Mouse (Mus musculus): Measurements from ENCODE around the gene 1700016D06Rik. TPM values are rescaled to one million over a fixed set of nuclear protein-coding genes. Genes with fewer than 3 reads are reported as not detected.

Gene 1700016D06Rik
- not detected in 2 replicates for polyA plus RNA-seq (2014; fragmentation: Nextera tagmentation; extraction: Ambion mirVana)

GRCm38 (mm10) chr8:11701033-11701362 lies at the start of gene 1700016D06Rik:
TSS of gene 1700016D06Rik (minus strand) at chr8:11701063.
- 0 out of 2 replicates have a peak, but pooled peaks cover 3% of the 10 kb centered on the region for H3K4me1 ChIP-seq (ENCODE audit: control insufficient read depth, insufficient read depth, low read length)
- H3K27me3 ChIP-seq (ENCODE audit: control insufficient read depth, insufficient read depth, low read length) = 0 out of 2 replicates have a peak, but pooled peaks cover 2% of the 10 kb centered on the region
- no peaks in the 10 kb centered on the region for H3K9me3 ChIP-seq (ENCODE audit: control insufficient read depth, low read length)
- no peaks in the 10 kb centered on the region for H3K36me3 ChIP-seq (ENCODE audit: control insufficient read depth, insufficient read depth, low read length)
- no peak for ATAC-seq (ENCODE audit: insufficient read depth, low FRiP score, low TSS enrichment)
- H3K9ac ChIP-seq (ENCODE audit: low read length) = no peak within 1 kb of the TSS
- H3K4me3 ChIP-seq (ENCODE audit: low read depth, low read length) = no peak within 1 kb of the TSS
- WGBS = 69% methylated on average over 6 of the region's 6 CpGs
- peak within 1 kb of the TSS; percentile 35; the same call in 1 of the 2 replicates for H3K4me2 ChIP-seq (ENCODE audit: low read depth)
- DNase-seq (ENCODE audit: low spot score) = no peak
- no peak within 1 kb of the TSS for H3K27ac ChIP-seq (ENCODE audit: low read depth, low read length)

DNA sequence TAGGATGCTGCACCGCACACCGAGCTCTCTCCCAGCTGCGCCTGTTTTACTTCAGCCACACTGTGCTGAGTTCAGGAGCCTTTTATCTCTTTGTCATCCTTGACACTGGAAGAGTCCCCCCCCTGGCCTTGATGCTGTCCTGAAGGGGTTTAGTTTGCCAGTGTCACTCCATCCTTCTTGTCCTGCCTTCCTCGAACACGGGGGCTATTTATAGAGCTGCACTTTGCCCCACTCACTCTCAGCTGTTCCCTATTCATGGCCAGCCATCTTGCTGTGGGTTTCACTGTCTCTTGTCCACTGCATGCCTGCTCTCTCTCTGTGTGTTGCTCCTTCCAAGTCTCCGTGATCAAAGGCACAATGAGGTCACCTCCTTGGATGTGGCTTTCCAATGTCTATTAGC lies 48.6 kb upstream of the 1700016D06Rik start:
- Histone ChIP-seq H3K4me1 (ENCODE audit: control insufficient read depth, insufficient read depth, low read length) (no peaks in the 10 kb centered on the region), H3K27ac (ENCODE audit: low read depth, low read length) (no peak overlapping the region), H3K4me3 (ENCODE audit: low read depth, low read length) (no peak overlapping the region), H3K9me3 (ENCODE audit: control insufficient read depth, low read length) (no peaks in the 10 kb centered on the region), H3K9ac (ENCODE audit: low read length) (no peak overlapping the region), H3K36me3 (ENCODE audit: control insufficient read depth, insufficient read depth, low read length) (no peaks in the 10 kb centered on the region), H3K27me3 (ENCODE audit: control insufficient read depth, insufficient read depth, low read length) (no peaks in the 10 kb centered on the region), H3K4me2 (ENCODE audit: low read depth) (no peak overlapping the region)
- DNase-seq (ENCODE audit: low spot score) (no peak), ATAC-seq (ENCODE audit: insufficient read depth, low FRiP score, low TSS enrichment) (no peak)
- 80% methylated on average over 6 of the region's 6 CpGs for WGBS

DNA sequence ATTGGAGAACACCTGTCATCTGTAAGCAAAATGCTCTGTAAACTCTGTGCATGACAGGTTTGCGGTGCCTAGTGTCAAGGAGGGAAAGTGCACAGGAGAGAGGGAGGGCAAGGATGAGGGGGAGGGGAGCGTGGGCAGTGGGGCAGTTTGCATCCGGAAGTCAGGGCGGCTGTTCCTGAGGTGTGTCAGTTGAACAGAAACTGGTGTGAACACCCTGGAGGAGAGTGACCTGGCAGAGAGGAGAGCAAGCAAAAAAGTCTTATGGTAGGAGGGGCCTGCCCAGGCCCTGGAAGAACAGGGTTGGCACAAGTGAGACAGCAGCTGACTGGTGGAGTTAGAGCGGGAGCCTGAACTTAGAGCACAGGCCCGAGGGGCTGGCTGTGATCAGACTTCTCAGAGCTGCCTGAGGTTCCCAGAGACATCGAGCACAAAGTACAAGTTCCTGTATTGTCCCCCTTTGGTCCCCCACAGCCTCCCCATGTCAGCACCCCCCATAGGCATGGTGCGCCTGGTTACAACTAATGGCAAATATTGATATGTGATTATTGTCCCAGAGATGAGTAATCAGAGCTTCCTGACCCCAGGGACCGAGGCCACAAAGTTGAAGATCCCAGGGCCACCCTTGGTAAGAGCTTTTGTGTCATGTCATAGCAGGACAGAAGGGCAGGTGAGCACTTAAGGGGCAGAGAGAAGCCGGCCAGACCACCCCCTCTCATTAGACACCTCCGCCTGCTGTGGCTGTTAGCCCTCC lies 46.2 kb upstream of the 1700016D06Rik start:
- H3K4me2 ChIP-seq (ENCODE audit: low read depth) = no peak overlapping the region
- H3K4me1 ChIP-seq (ENCODE audit: control insufficient read depth, insufficient read depth, low read length) = no peaks in the 10 kb centered on the region
- no peaks in the 10 kb centered on the region for H3K27me3 ChIP-seq (ENCODE audit: control insufficient read depth, insufficient read depth, low read length)
- DNase-seq (ENCODE audit: low spot score) (no peak), ATAC-seq (ENCODE audit: insufficient read depth, low FRiP score, low TSS enrichment) (no peak)
- no peaks in the 10 kb centered on the region for H3K36me3 ChIP-seq (ENCODE audit: control insufficient read depth, insufficient read depth, low read length)
- H3K9ac ChIP-seq (ENCODE audit: low read length) = no peak overlapping the region
- H3K9me3 ChIP-seq (ENCODE audit: control insufficient read depth, low read length) = no peaks in the 10 kb centered on the region
- 84% methylated on average over 11 of the region's 11 CpGs for WGBS
- no peak overlapping the region for H3K27ac ChIP-seq (ENCODE audit: low read depth, low read length)
- H3K4me3 ChIP-seq (ENCODE audit: low read depth, low read length) = no peak overlapping the region

GRCm38 (mm10) chr8:11743580-11743979 lies 42.7 kb upstream of the 1700016D06Rik start:
- no peak for DNase-seq (ENCODE audit: low spot score)
- H3K27me3 ChIP-seq (ENCODE audit: control insufficient read depth, insufficient read depth, low read length) = no peaks in the 10 kb centered on the region
- ATAC-seq (ENCODE audit: insufficient read depth, low FRiP score, low TSS enrichment) = no peak
- H3K4me2 ChIP-seq (ENCODE audit: low read depth) = no peak overlapping the region
- no peaks in the 10 kb centered on the region for H3K9me3 ChIP-seq (ENCODE audit: control insufficient read depth, low read length)
- no peaks in the 10 kb centered on the region for H3K4me1 ChIP-seq (ENCODE audit: control insufficient read depth, insufficient read depth, low read length)
- WGBS = 77% methylated on average over 10 of the region's 10 CpGs
- H3K9ac ChIP-seq (ENCODE audit: low read length) = no peak overlapping the region
- H3K36me3 ChIP-seq (ENCODE audit: control insufficient read depth, insufficient read depth, low read length) = peaks cover 2% of the 10 kb centered on the region; the same call in 1 of the 2 replicates
- no peak overlapping the region for H3K27ac ChIP-seq (ENCODE audit: low read depth, low read length)
- H3K4me3 ChIP-seq (ENCODE audit: low read depth, low read length) = no peak overlapping the region

GRCm38 (mm10) chr8:11740857-11741256 lies 40.0 kb upstream of the 1700016D06Rik start:
- DNase-seq (ENCODE audit: low spot score) = no peak
- Histone ChIP-seq H3K4me2 (ENCODE audit: low read depth) (no peak overlapping the region), H3K27me3 (ENCODE audit: control insufficient read depth, insufficient read depth, low read length) (no peaks in the 10 kb centered on the region), H3K4me3 (ENCODE audit: low read depth, low read length) (no peak overlapping the region), H3K27ac (ENCODE audit: low read depth, low read length) (no peak overlapping the region), H3K9me3 (ENCODE audit: control insufficient read depth, low read length) (no peaks in the 10 kb centered on the region), H3K9ac (ENCODE audit: low read length) (no peak overlapping the region), H3K36me3 (ENCODE audit: control insufficient read depth, insufficient read depth, low read length) (peaks cover 2% of the 10 kb centered on the region), H3K4me1 (ENCODE audit: control insufficient read depth, insufficient read depth, low read length) (no peaks in the 10 kb centered on the region)
- ATAC-seq (ENCODE audit: insufficient read depth, low FRiP score, low TSS enrichment) = no peak
- WGBS = 84% methylated on average over 2 of the region's 2 CpGs

- Histone ChIP-seq H3K36me3 (ENCODE audit: control insufficient read depth, insufficient read depth, low read length) (peaks cover 2% of the 10 kb centered on the region), H3K9ac (ENCODE audit: low read length) (no peak overlapping the region), H3K4me3 (ENCODE audit: low read depth, low read length) (no peak overlapping the region), H3K27me3 (ENCODE audit: control insufficient read depth, insufficient read depth, low read length) (no peaks in the 10 kb centered on the region), H3K4me2 (ENCODE audit: low read depth) (no peak overlapping the region), H3K9me3 (ENCODE audit: control insufficient read depth, low read length) (no peaks in the 10 kb centered on the region), H3K27ac (ENCODE audit: low read depth, low read length) (no peak overlapping the region), H3K4me1 (ENCODE audit: control insufficient read depth, insufficient read depth, low read length) (no peaks in the 10 kb centered on the region)
- DNase-seq (ENCODE audit: low spot score) (no peak), ATAC-seq (ENCODE audit: insufficient read depth, low FRiP score, low TSS enrichment) (no peak)
- 88% methylated on average over 5 of the region's 5 CpGs for WGBS
Observed at GRCm38 (mm10) chr8:11739082-11739481, 38.2 kb upstream of the 1700016D06Rik start.

- no peak overlapping the region for H3K4me3 ChIP-seq (ENCODE audit: low read depth, low read length)
- peaks cover 2% of the 10 kb centered on the region for H3K36me3 ChIP-seq (ENCODE audit: control insufficient read depth, insufficient read depth, low read length)
Observed at GRCm38 (mm10) chr8:11737096-11737495, 36.2 kb upstream of the 1700016D06Rik start.

GRCm38 (mm10) chr8:11735672-11736235 lies 34.9 kb upstream of the 1700016D06Rik start:
- H3K36me3 ChIP-seq (ENCODE audit: control insufficient read depth, insufficient read depth, low read length) = peaks cover 2% of the 10 kb centered on the region
- 88% methylated on average over 15 of the region's 15 CpGs for WGBS
- ATAC-seq (ENCODE audit: insufficient read depth, low FRiP score, low TSS enrichment) (no peak), DNase-seq (ENCODE audit: low spot score) (no peak)
- H3K27ac ChIP-seq (ENCODE audit: low read depth, low read length) = no peak overlapping the region
- H3K9ac ChIP-seq (ENCODE audit: low read length) = no peak overlapping the region
- no peak overlapping the region for H3K4me2 ChIP-seq (ENCODE audit: low read depth)
- no peak overlapping the region for H3K4me3 ChIP-seq (ENCODE audit: low read depth, low read length)
- no peaks in the 10 kb centered on the region for H3K27me3 ChIP-seq (ENCODE audit: control insufficient read depth, insufficient read depth, low read length)
- H3K9me3 ChIP-seq (ENCODE audit: control insufficient read depth, low read length) = no peaks in the 10 kb centered on the region
- H3K4me1 ChIP-seq (ENCODE audit: control insufficient read depth, insufficient read depth, low read length) = no peaks in the 10 kb centered on the region

More at GRCm38 (mm10) chr8:11737096-11737495, 36.2 kb upstream of the 1700016D06Rik start:
- Histone ChIP-seq H3K27me3 (ENCODE audit: control insufficient read depth, insufficient read depth, low read length) (no peaks in the 10 kb centered on the region), H3K9ac (ENCODE audit: low read length) (no peak overlapping the region), H3K4me2 (ENCODE audit: low read depth) (no peak overlapping the region), H3K9me3 (ENCODE audit: control insufficient read depth, low read length) (no peaks in the 10 kb centered on the region), H3K27ac (ENCODE audit: low read depth, low read length) (no peak overlapping the region), H3K4me1 (ENCODE audit: control insufficient read depth, insufficient read depth, low read length) (no peaks in the 10 kb centered on the region)
- 89% methylated on average over 6 of the region's 6 CpGs for WGBS
- ATAC-seq (ENCODE audit: insufficient read depth, low FRiP score, low TSS enrichment) = no peak
- DNase-seq (ENCODE audit: low spot score) = no peak

Data from neural tube, embryonic 11.5 days (tissue).